Mouse (Mus musculus) left cerebral cortex, postnatal 36 days (tissue): ENCODE measurements around the gene Prkd3. TPM values are rescaled to one million over a fixed set of nuclear protein-coding genes. Genes with fewer than 3 reads are reported as not detected.

Experiments used
- DNase-seq, 2 experiments: peaks; one replicate each; pipeline ENCODE4 v3.0.0; 2021 to 2022; ENCODE audit warnings: low spot score in 2 of 2, mixed read lengths in 1 of 2
- intact Hi-C: fragments of 180-260 bp; cut with DNase I; formaldehyde crosslinking; loops from one replicate; pipeline ENCODE4 v1.15.1; 2025
- total RNA-seq, 2 experiments: library from RNA; stranded (reverse); gene quantifications; 2 replicates each; pipeline ENCODE4 v1.2.3; 2021

Gene Prkd3
- 10 to 100 TPM; 10.1 to 10.2 TPM for total RNA-seq

DNA sequence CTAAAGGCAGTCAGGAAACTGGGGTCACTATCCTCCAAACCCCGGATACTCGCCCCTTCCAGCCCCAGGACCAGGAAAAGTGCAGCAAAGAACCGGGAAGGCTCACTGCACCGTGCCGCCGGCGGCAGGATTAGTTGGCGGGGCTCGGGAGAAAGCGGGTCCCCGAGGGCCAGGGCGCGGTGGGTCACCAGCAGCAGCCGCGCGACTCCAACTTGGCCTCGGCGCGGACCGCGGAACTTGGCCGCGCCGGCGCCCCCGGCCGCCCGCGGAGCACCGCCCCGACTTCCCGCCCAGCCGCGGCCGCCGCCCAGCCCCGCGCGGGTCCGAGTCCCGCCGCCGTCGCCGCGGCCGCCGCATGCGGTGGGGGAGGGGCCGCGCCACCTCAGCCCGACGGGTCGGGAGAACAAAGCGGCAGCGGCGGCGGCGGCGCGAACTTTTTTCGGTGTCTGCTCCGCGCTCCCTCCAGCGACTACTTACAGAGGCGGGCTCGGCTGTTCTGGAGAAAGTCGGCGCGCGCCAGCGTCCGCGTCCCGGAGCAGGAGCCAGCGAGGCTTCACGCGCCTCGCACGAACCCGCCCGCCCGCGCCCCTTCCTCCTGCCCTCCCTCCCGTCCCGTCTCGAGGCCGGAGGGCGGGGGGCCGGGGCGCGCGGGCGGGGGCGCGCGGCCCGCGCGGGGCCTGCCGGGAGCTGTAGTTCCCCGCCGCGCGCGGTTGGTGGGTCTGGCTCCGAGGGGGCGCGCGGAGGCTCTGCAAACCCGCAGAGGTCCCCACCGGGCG lies at the start of gene Prkd3:
TSS of gene Prkd3 (minus strand) at position 609 of the 776 bp plus-strand sequence.
- DNase-seq: peak; percentile 38 to 45
- intact Hi-C loops: no loop called here

DNA sequence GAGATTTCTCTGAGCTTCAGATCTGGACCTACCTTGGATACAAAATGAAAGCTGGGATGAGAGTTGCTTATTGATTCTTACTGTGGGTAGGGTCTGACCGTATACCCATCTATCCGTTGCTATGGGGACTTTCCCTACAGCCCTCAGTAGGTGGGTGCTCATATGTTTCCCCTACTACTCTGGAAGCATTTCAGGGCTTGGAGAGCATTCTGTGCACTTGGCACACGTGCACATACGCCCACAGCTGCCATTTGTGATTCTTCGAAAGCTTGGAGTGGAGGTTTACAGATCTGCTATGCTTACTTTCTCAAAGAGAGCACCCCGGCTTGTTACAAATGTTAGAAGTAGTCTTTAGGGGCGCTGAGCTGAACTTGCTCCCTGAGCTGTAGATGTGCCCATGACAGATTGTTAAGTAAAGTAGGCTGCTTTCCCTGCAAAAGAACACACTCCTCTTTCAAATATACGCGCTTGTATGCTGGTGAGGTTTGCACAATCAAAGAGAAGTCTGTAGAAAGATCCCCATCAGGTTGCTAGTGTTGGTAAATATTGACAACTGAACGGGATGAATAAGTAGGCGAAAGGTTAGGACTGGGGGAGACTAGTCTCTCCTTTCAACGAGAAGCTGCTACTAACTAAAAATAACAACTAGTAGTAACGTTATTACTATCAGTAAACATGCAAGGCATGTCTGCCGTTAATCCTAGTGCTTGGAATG lies 49.3 kb upstream of the Prkd3 start:
- intact Hi-C loops: no loop called here

DNA sequence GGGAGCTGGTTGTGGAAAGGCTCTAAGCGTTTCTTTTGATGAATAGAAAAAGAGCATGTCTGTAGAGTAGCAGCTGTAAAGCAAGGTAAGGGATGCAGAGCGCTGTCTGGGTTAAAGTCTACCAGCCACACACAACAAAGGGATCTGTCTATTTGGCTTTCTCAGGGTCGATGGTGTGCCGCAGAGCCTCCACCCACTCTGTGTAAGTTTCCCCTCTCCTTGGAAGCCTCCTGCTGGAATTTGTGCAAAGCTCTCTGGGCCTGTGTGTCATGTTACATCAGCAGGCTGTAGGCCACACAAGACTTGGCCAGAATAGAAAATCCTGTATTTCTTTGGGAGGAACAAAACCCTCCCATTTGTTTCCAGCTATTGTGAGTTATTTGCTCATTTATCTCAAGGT lies 48.4 kb upstream of the Prkd3 start:
- intact Hi-C loops: no loop called here

More for the DNA sequence above, 49.3 kb upstream of the Prkd3 start:
- DNase-seq: peak; percentile 33 to 43

DNA sequence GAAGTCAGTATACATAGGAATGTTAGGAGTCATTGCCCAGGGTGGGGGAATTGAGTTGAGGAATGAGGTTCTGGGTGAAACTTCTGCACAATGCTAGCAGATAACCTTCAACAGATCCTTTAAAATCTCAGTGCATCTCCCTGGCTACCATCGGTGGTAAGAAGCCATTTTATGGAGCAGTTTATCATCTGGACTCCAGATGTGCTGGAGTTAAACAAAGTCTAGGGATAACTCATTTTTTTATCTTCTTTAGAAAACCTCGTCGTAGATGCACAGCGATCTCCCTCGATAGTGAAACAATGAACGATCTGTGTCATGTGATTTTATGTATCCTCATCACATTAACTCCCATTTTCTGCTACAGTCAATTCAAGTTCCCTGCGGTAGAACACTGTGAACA lies 48.0 kb upstream of the Prkd3 start:
- no peak for DNase-seq
- intact Hi-C loops: no loop called here

More for the DNA sequence above, 48.4 kb upstream of the Prkd3 start:
- no peak for DNase-seq

DNA sequence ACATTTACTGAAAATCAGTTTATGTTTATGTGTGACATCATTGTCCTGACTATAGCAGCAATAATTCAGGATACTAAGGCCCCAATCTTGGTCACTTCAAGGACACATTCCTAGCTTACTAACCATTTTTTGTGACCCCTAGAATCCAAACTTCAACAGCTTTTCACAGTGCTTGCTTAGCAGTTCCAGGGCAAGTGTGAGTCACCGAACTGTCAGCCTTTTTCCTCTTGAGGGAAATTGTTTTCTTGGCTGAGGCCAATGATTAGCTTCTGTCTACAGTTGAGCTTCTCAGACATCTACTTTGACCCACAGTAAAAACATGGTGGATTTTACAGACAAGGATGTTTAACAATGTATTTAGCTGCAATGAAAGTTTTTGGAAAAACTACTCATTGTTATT lies 43.6 kb upstream of the Prkd3 start:
- intact Hi-C loops: no loop called here
- no peak for DNase-seq

DNA sequence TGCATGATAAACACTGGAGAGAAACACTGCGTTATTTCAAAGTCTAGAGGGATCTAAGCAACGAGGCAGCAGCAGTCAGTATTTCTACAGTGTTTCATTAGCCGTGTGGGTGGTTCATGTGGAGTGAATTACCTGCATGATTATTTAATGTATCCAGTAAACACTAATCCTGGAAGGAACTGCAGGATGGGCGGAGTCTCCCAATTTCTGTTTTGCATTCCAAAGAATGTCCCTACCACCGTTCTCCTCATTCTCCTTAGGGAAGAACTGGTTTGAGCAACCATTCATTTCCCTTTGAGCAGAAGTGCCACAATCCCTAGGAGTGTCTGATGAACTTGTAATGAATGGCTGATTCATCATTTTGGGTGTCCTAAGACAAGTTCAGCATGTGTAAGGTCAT lies 39.6 kb upstream of the Prkd3 start:
- intact Hi-C loops: no loop called here

DNA sequence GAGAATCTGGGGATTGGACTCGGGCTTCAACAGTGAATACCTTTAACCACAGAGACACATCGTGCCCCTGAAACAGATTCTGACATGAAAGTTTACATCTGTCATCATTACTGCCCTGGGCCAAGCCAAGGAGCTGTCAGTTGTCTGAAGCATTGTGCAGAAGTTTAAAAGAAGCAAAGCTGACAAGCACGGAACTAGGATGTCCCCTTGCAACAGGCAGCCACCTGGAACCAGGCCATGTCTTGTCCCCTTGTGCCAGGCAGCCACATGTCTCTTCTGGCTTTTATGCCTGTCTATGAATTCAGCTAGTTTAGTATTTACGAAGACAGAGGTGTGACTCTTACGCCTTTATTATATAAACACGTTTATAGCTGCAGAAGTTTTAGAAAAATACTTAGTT lies 37.7 kb upstream of the Prkd3 start:
- no peak for DNase-seq
- intact Hi-C loops: no loop called here

More for the DNA sequence above, 39.6 kb upstream of the Prkd3 start:
- no peak for DNase-seq

DNA sequence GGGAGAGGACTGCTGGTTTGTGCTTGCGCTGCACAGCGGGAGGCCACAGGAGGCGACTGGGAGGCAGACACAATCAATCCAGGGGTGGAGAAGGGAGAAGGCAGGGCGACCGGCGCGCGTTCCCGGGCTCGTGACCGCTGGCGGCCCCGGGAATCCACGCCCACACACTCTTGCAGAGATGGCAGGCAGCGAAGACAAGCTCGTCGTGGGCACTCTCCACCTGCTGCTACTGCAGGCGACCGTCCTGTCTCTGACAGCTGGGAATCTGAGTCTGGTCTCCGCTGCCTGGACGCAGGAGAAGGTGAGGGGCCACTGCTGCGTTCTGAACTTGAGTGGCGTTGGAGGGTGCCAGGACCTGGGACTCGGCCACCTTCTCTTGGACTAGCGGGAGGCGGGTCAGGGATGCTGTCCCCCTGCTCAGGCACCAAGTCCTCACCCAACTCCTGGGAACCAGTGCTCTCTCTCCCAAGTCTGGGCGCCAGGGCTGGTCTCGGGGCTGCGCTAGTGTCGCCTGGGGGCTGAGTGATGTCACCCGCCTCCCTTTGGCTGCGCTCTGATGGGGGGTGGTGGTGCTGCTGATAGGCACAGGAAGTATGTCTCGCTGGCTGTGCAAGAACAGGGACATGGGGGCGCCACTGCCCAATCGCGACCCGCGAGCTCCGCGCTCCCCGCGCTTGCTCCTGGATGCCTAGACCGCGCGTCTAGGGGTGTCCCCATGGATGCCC lies 31.6 kb upstream of the Prkd3 start:
- peak; percentile 52 to 60 for DNase-seq
- intact Hi-C loops: no loop called here

DNA sequence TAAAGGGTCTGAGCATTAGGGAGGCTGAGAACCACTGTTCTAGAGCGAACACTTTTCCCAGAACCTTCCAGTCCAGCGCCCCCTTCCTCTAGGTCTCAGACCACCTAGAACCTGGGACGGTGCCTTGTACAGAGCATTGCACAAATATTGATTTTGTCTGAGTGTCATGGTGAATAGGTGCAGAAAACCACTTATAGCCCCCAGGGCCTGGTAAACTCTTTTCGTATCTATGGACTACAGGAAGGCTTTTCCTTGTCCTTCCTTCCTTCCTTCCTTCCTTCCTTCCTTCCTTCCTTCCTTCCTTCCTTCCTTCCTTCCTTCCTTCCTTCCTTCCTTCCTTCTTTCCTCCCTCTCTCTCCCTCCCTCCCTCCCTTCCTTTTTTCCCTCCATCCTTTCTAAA lies 31.0 kb upstream of the Prkd3 start, which contains the start of gene Qpct:
TSS of gene Qpct (plus strand) at position 301 of the 400 bp plus-strand sequence.
- intact Hi-C loops: no loop called here
- DNase-seq: no peak

DNA sequence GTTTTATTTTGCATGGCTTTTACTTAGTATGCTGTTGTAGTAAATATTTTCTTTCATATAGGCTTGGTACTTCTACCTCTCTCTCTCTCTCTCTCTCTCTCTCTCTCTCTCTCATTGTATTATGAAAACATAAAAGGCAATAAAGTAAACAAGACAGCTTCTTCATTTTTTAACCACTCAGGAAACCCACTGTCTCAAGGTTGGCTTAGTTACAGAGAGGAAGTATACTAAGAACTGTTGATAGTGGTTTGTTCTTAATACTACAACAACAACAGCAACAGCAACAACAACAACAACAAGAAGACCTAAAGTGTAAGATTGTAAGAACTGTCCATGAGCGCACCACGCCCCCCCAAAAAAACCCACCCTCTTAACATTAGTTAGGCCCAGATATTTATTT lies 23.1 kb upstream of the Prkd3 start:
- intact Hi-C loops: no loop called here
- no peak for DNase-seq

DNA sequence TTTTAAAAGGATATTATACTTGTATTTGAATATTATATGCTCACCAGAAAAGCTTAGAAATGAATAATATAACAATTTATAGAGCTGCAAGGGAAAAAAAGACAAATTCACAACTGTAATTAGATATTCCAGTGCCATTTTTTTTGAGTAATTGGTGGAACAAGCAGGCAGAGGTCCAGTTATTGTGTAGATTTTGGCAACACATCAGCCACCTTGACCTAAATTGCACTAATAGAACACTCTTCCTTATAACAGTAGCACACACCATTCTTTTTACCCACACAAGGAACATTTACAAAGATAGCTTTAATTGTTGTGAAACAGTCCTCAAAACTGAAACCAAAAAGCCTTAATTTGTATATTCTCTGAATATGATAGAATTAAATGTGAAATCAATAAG lies 19.0 kb upstream of the Prkd3 start:
- DNase-seq: no peak
- intact Hi-C loops: no loop called here

DNA sequence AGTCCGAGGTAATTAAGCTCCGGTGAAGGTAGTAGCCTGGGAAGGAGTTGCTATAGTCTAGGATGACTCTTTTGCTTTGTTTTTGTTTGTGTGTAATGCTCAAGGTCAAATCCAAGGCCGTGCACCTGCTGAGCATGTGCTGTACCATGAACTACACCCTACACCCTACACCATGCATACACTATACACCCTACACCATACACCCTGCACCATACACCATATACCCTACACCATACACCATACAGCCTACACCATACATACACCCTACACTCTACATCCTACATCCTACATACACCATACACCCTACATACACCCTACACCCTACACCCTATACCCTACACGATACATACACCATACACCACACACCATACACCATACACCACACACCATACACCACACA lies 12.2 kb upstream of the Prkd3 start:
- DNase-seq: no peak
- intact Hi-C loops: no loop called here

DNA sequence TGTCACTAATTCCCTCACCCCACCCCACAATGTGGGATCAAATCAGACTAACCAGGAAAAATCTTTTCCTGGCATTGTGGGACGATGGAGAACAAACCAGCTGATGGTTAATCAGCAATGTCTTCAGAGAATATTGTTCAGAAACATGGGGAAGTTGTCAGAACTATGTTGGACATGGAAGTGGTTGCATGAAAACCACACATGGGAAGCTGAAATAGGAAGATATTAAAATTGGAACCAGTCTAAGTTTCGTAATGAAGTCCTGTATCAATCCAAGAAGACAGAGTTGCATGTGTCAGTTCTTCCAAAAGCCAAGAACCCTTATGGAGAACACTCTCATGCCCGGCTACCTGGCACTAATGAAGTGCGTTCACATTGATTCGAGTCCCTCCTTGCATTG lies 11.0 kb upstream of the Prkd3 start:
- intact Hi-C loops: no loop called here
- no peak for DNase-seq

DNA sequence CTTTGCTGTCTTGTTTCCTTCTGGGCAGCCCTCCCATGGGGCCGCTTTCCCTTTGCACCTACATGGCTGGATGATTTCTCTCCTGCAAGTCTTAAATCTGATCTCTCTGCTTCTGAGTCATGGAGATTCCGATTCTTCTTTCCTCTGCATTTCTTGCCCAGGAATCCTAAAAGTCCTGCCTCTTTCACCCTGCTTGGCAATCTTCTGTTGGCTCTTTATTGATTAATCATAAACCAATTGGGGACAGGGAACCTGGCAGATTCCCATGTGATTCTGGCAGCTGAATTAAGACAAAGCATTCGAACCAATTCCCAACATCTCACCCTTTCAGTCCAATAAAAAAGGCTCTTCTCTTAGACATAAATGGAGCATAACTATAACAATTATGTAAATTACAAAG lies 8.6 kb upstream of the Prkd3 start:
- intact Hi-C loops: no loop called here
- no peak for DNase-seq

DNA sequence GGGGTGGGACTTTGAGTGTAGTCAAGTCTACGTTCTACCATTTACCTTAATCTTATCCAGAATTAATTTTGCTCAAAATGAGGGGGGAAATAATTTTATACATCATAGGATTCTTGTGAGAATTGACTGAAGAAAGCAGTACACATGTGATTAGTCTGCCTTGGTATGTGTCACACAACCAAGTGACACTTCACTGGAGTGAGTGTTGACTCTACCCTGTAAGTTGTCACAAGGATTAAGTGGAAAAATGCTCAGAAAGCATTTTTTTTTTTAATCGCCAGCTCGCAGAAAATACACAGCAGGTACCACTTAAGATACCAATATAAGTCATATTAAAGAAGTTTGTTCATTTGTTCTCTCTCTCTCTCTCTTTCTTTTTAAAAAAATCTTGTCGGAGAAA lies 3.9 kb upstream of the Prkd3 start:
- no peak for DNase-seq
- intact Hi-C loops: no loop called here

DNA sequence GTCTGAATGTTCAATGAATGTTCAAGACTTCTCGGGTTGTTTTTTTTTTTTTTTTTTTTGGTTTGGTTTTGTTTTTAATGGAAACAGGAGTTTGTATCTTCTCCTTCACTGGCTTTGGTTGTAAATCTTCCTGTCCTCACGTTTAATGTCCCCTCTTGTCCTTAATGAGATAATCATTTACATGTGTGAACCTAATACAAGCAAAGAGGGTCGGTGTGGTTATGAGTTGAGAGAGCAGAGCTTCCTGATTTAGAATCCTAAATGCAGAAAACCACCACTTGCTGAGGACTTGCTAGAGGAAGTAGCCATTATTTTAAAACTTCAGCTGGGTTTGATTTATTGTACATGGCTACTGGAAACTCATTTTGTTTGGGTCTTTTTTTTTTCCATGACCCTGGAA lies 2.1 kb upstream of the Prkd3 start:
- DNase-seq: no peak
- intact Hi-C loops: no loop called here

DNA sequence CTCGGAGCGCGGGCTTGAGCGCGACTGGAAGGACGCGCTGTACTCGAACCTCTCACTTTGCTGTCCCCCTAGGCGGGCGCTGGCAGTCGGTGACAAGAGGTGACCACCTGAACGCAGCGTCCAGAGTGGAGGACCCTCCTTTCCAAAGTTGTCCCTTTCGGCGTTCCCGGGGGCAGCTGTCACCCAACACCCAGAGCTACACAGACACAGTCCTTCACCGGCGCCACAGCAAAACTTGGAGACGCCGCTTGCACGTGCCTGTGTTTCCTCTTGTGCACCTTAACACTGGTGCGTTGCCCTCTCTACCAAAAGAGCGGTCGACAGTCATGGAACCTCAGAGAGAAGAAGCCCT lies 344 bp upstream of the Prkd3 start:
- intact Hi-C loops: no loop called here
- no peak for DNase-seq

DNA sequence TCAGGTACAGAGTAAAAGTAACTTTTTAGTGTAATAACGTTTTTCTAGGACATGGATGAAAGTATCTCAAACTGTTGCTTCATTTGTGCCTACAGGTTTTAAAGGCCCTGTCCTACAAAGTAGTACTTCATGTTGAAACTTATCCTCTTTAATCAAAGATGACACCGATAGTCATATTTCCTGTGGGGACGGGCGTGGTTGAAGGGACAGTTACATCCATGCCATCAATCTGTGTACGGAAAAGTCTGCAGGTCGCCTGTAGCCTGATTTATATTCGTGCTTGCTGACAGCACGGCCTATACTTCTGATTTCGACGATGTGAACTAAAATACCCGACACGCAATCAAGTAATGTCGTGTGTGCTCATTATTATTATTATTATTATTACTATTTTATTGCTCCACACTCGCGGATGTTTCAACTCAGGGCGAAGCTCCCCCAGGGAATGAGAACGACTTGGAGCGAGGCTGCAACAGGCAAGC lies 849 bp downstream of the Prkd3 start:
- DNase-seq: no peak
- intact Hi-C loops: loop anchor here (5.0 kb wide), 1 partner anchor 57 kb away; no protein-coding TSS in a partner anchor

DNA sequence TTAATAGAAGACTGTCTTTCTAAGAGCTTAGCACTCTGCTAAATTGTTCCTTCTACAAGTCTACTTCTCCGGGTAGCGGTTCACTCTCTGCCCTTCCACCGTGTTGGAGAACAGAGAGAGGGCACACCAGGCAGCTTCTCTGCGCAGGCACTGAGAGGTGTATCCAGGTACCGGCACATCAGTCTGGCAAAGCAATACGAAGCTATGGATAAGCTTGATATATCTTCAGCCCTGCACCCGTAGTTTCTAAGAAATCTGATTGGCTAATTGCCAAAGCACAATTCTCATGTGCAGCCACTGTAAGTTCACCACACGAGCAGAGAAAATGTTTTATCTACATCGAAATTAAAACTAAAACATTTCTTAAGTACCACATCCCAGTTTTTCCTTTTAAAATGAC lies 2.2 kb downstream of the Prkd3 start:
- intact Hi-C loops: loop anchor here (5.0 kb wide), 1 partner anchor 56 kb away; no protein-coding TSS in a partner anchor
- no peak for DNase-seq

DNA sequence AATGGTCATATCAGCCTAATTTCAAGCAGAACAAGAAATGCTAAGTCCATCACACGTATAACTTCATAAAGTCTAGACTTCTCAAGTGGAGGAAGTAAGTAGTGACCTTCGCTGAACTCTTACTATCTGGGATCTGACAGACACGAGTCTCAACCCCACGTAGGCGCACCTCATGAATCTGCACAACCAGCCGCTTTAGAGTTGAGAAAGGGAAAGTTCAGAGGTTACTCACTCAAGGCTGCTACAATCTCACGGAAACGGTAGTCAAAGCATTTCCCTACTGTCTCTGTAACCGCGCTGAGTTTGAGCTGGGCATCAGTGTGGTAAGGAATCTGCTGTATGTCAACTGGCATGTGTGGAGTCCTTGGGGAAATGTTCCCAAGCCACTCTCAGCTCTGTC lies 4.8 kb downstream of the Prkd3 start:
- no peak for DNase-seq
- intact Hi-C loops: loop anchor here (5.0 kb wide), 1 partner anchor 54 kb away; no protein-coding TSS in a partner anchor
